Mouse (Mus musculus): Measurements from ENCODE around the gene Myo1e.

DNA sequence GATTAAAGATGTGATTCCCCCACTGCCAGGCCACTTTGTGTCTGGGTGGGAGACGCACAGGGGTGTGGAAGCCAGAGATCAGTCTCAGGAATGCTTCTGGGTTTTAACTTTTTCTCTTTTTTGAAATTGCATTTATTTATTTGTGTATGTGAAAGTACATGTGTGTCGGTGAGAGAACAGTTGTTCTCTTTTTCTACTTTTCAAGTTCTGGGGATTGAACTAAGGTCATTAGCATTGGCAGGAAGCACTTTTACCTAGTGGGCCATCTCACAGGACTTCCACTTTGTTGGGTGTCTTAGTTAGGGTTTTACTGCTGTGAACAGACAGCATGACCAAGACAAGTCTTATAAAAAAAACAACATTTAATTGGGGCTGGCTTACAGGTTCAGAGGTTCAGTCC lies 59.0 kb downstream of the Myo1e start:
- TF ChIP-seq MAX (IDR thresholded peaks at IDR 0.05) (no peak), CTCF (IDR thresholded peaks at IDR 0.05; ENCODE audit: control insufficient read depth, insufficient read depth, insufficient read length) (no peak), MYOD1 (IDR thresholded peaks at IDR 0.05; ENCODE audit: control insufficient read depth, insufficient read length, low read depth) (no peak), CEBPB (IDR thresholded peaks at IDR 0.05; ENCODE audit: low read depth) (no peak), USF1 (IDR thresholded peaks at IDR 0.05; ENCODE audit: low read depth) (no peak), MYOG (IDR thresholded peaks at IDR 0.05; ENCODE audit: control insufficient read depth, extremely low read depth, insufficient read length) (no peak)

Data from C2C12 (cell line).